Comparison of ENCODE assay signal across 15 mouse cellular contexts in the genomic region with DNA sequence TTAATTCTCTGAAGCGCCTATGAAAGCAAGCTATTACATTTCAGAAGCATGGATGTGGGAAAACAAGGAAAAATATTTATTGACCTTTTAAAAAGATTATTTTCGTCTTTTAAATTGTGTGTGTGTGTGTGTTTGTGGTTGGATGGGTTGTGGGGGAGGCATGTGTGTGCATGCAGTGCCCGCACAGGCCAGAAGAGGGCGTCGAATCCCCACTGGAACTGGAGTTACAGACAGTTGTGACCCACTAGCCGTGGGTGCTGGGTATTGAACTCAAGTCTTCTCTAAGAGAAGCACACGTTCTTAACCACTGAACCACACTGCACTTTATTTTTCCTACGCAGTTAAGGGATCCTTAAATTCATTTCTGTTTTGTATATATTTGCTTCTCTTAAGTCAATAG. TPM values are rescaled to one million over a fixed set of nuclear protein-coding genes. Genes with fewer than 3 reads are reported as not detected.
DNase-seq lines count a peak whose midpoint lies in the region; ATAC-seq and TF ChIP-seq lines count a peak whose summit lies in the region.
"Had no signal": no experiment of that assay in that cellular context is flagged by ENCODE, and none has a peak within 500 bp of the region (broad histone marks: within the 10 kb centered on the region; RNA-seq: fewer than 3 reads in every experiment).

No protein-coding gene starts in this region.

- H3K36me3 ChIP-seq in midbrain, postnatal 0 days (ENCODE audit: insufficient read depth, low read length): no peaks in the 10 kb centered on the region
- H3K36me3 ChIP-seq in midbrain, embryonic 14.5 days (ENCODE audit: control insufficient read depth, insufficient read depth, low read length): no peaks in the 10 kb centered on the region
- H3K36me3 ChIP-seq in small intestine, adult 2 months (ENCODE audit: control insufficient read depth, insufficient read depth, low read length): no peaks in the 10 kb centered on the region
- H3K36me3 ChIP-seq: embryonic facial prominence, embryonic 12.5 days; liver, embryonic 15.5 days had no signal

- peak; percentile 53 for TF ChIP-seq CTCF in gastrocnemius, adult 2 months (IDR thresholded peaks at IDR 0.05)
- TF ChIP-seq CTCF in midbrain, postnatal 0 days (IDR thresholded peaks at IDR 0.05): peak; percentile 58
- TF ChIP-seq CTCF in bone marrow, adult 2 months (IDR thresholded peaks at IDR 0.05; ENCODE audit: control insufficient read depth, insufficient read depth, low read length): peak; percentile 60
- peak; percentile 38; the same call in 1 of the 2 replicates for TF ChIP-seq CTCF in small intestine, adult 2 months (IDR thresholded peaks at IDR 0.05; ENCODE audit: extremely low read depth, insufficient read length, insufficient replicate concordance, low read depth, low read length)

- intact Hi-C loops in gastrocnemius, adult 2 months (cut with DNase I): loop anchor here (10.0 kb wide), 1 partner anchor 453 kb away; no protein-coding TSS in a partner anchor

- H3K9me3 ChIP-seq in midbrain, postnatal 0 days (ENCODE audit: low read length): no peaks in the 10 kb centered on the region
- no peaks in the 10 kb centered on the region for H3K9me3 ChIP-seq in midbrain, embryonic 14.5 days (ENCODE audit: control insufficient read depth, low read length)
- H3K9me3 ChIP-seq: embryonic facial prominence, embryonic 12.5 days; liver, embryonic 15.5 days had no signal

- no peak overlapping the region for H3K9ac ChIP-seq in midbrain, postnatal 0 days (replicated peaks; ENCODE audit: low read length, poor library complexity, severe bottlenecking)
- H3K9ac ChIP-seq in midbrain, embryonic 14.5 days (replicated peaks; ENCODE audit: low read length): no peak overlapping the region
- H3K9ac ChIP-seq: embryonic facial prominence, embryonic 12.5 days; liver, embryonic 15.5 days had no signal

- 63% methylated on average over 8 of the region's 8 CpGs for WGBS in midbrain, postnatal 0 days
- 54% methylated on average over 8 of the region's 8 CpGs for WGBS in midbrain, embryonic 14.5 days
- 60% methylated on average over 8 of the region's 8 CpGs for WGBS in bone marrow, adult 2 months
- WGBS in small intestine, adult 2 months: 71% methylated on average over 8 of the region's 8 CpGs

- H3K4me1 ChIP-seq in midbrain, postnatal 0 days (ENCODE audit: insufficient read depth, low read length): no peaks in the 10 kb centered on the region
- H3K4me1 ChIP-seq in midbrain, embryonic 14.5 days (ENCODE audit: control insufficient read depth, insufficient read depth, low read length): peaks cover 10% of the 10 kb centered on the region; the same call in 1 of the 2 replicates
- H3K4me1 ChIP-seq in bone marrow, adult 2 months (ENCODE audit: control insufficient read depth, insufficient read depth, low read length): no peaks in the 10 kb centered on the region; the same call in 1 of the 2 replicates
- H3K4me1 ChIP-seq in small intestine, adult 2 months (ENCODE audit: control insufficient read depth, insufficient read depth, insufficient read length, low read length): peaks cover 7% of the 10 kb centered on the region

- no peak for DNase-seq in gastrocnemius, adult 2 months
- no peak for DNase-seq in gastrocnemius, adult 8-10 months (ENCODE audit: low spot score in 2 of 2)
- no peak for DNase-seq in midbrain, postnatal 0 days (ENCODE audit: low spot score)
- DNase-seq in midbrain, embryonic 14.5 days: no peak
- DNase-seq in kidney, postnatal 14 days: no peak
- DNase-seq in embryo, embryonic 10.5 days (ENCODE audit: low spot score): no peak
- DNase-seq: gastrocnemius, postnatal 14 days had no signal

- no peak overlapping the region for H3K4me3 ChIP-seq in gastrocnemius, adult 2 months
- no peak overlapping the region for H3K4me3 ChIP-seq in midbrain, postnatal 0 days (ENCODE audit: low read depth, low read length)
- H3K4me3 ChIP-seq in midbrain, embryonic 14.5 days (replicated peaks; ENCODE audit: low read depth, low read length): no peak overlapping the region
- no peak overlapping the region for H3K4me3 ChIP-seq in bone marrow, adult 2 months (replicated peaks; ENCODE audit: control insufficient read depth, low read depth, low read length)
- H3K4me3 ChIP-seq in small intestine, adult 2 months (ENCODE audit: low read depth, low read length): no peak overlapping the region
- H3K4me3 ChIP-seq: embryonic facial prominence, embryonic 12.5 days; liver, embryonic 15.5 days had no signal

- ATAC-seq in midbrain, postnatal 0 days (ENCODE audit: low FRiP score): no peak
- no peak for ATAC-seq in midbrain, embryonic 14.5 days (ENCODE audit: low FRiP score, low TSS enrichment)

- no peak overlapping the region for H3K4me2 ChIP-seq in midbrain, postnatal 0 days (ENCODE audit: low read depth, low read length, poor library complexity, severe bottlenecking)
- no peak overlapping the region for H3K4me2 ChIP-seq in midbrain, embryonic 14.5 days (ENCODE audit: low read length)
- H3K4me2 ChIP-seq: embryonic facial prominence, embryonic 12.5 days; liver, embryonic 15.5 days had no signal

- H3K27me3 ChIP-seq in midbrain, postnatal 0 days (ENCODE audit: insufficient read depth, low read length): no peaks in the 10 kb centered on the region
- H3K27me3 ChIP-seq in midbrain, embryonic 14.5 days (ENCODE audit: control insufficient read depth, insufficient read depth, low read length): no peaks in the 10 kb centered on the region
- no peaks in the 10 kb centered on the region for H3K27me3 ChIP-seq in small intestine, adult 2 months (ENCODE audit: control insufficient read depth, insufficient read depth, low read length)
- H3K27me3 ChIP-seq: embryonic facial prominence, embryonic 12.5 days; liver, embryonic 15.5 days; Patski had no signal

- no peak overlapping the region for H3K27ac ChIP-seq in gastrocnemius, adult 2 months
- H3K27ac ChIP-seq in midbrain, postnatal 0 days (ENCODE audit: low read depth, low read length): no peak overlapping the region
- no peak overlapping the region for H3K27ac ChIP-seq in midbrain, embryonic 14.5 days (replicated peaks; ENCODE audit: low read depth, low read length)
- no peak overlapping the region for H3K27ac ChIP-seq in bone marrow, adult 2 months (ENCODE audit: control insufficient read depth, insufficient read depth, low read depth, low read length, poor library complexity)
- H3K27ac ChIP-seq in small intestine, adult 2 months (ENCODE audit: insufficient read depth, low read depth, low read length): no peak overlapping the region
- H3K27ac ChIP-seq: embryonic facial prominence, embryonic 12.5 days; liver, embryonic 15.5 days had no signal

- no peak for TF ChIP-seq POLR2A in bone marrow, adult 2 months (IDR thresholded peaks at IDR 0.05; ENCODE audit: borderline replicate concordance, control insufficient read depth, low read depth, low read length)
- TF ChIP-seq POLR2A in small intestine, adult 2 months (IDR thresholded peaks at IDR 0.05; ENCODE audit: low read depth, low read length): no peak

RNA-seq across cellular contexts. Expression of a gene that starts 26.5 kb away (rescaled TPM):
- total RNA-seq in gastrocnemius, adult 2 months (2021): not detected
- total RNA-seq in gastrocnemius, adult 8-10 months (2022): not detected
- total RNA-seq in midbrain, postnatal 0 days (2014; rRNA removed): not detected in 2 replicates
- not detected in 2 replicates for polyA plus RNA-seq in midbrain, postnatal 0 days (2015; fragmentation: Nextera tagmentation; extraction: Ambion mirVana)
- not detected in 2 replicates for polyA plus RNA-seq in midbrain, embryonic 14.5 days (2014; fragmentation: Nextera tagmentation; extraction: Ambion mirVana)
- polyA plus RNA-seq in bone marrow, adult 2 months (2011; ENCODE audit: insufficient read depth, insufficient read length, low replicate concordance, missing spikeins): not detected in 2 replicates
- not detected in 2 replicates for polyA plus RNA-seq in small intestine, adult 2 months (2012; rRNA removed)
- total RNA-seq: gastrocnemius, postnatal 14 days; hematopoietic stem cell, adult 5-6 weeks; layer of hippocampus, adult 18-20 months had no signal
- polyA plus RNA-seq: embryonic facial prominence, embryonic 12.5 days; liver, embryonic 15.5 days; stomach, embryonic 14.5 days had no signal
